Mouse (Mus musculus) thymus, postnatal 0 days (tissue): ENCODE measurements around the gene Sphk1. TPM values are rescaled to one million over a fixed set of nuclear protein-coding genes. Genes with fewer than 3 reads are reported as not detected.
"Not testable (repeated sequence)": the region's sequence is repeated elsewhere in the genome, so short reads cannot be mapped to it uniquely, and the experiment has no call there.

Experiments used
- DNase-seq: peaks from one replicate; pipeline ENCODE4 v3.0.0-alpha.2; 2015; ENCODE audit warnings: low spot score
- polyA plus RNA-seq: library from polyadenylated mRNA; unstranded; fragments of >200 nt; fragmentation: Nextera tagmentation; extraction: Ambion mirVana; gene quantifications from 2 replicates; pipeline ENCODE4 v1.2.1, GENCODE M21; 2015

Sphk1 gene
- polyA plus RNA-seq: 13.7 and 14.8 TPM in 2 replicates

- no peak for DNase-seq
Observed at GRCm38 (mm10) chr11:116530187-116531147, at the start of gene Sphk1. Sphk1 (plus strand) TSS chr11:116530925.

GRCm38 (mm10) chr11:116480975-116481374 is 49.8 kb upstream of the Sphk1 start:
- DNase-seq: no peak

- no peak for DNase-seq
Observed at GRCm38 (mm10) chr11:116481776-116482175, 48.9 kb upstream of the Sphk1 start.

- no peak for DNase-seq
Observed at GRCm38 (mm10) chr11:116484261-116484660, 46.5 kb upstream of the Sphk1 start.

- DNase-seq: no peak
Observed at GRCm38 (mm10) chr11:116488207-116488606, 42.5 kb upstream of the Sphk1 start.

- DNase-seq: peak; percentile 33
Observed at GRCm38 (mm10) chr11:116488693-116489375, 41.9 kb upstream of the Sphk1 start.

GRCm38 (mm10) chr11:116489771-116490231 is 40.9 kb upstream of the Sphk1 start:
- peak; percentile 39 for DNase-seq

- peak; percentile 89 for DNase-seq
Observed at GRCm38 (mm10) chr11:116490232-116491107, 40.3 kb upstream of the Sphk1 start.

GRCm38 (mm10) chr11:116491338-116491737 is 39.4 kb upstream of the Sphk1 start:
- DNase-seq: no peak

GRCm38 (mm10) chr11:116492507-116492906 is 38.2 kb upstream of the Sphk1 start:
- not testable (repeated sequence) for DNase-seq

- no peak for DNase-seq
Observed at GRCm38 (mm10) chr11:116493191-116493590, 37.5 kb upstream of the Sphk1 start.

- DNase-seq: peak; percentile 67
Observed at GRCm38 (mm10) chr11:116493795-116494252, 36.9 kb upstream of the Sphk1 start, which contains the start of gene Prpsap1. Prpsap1 (minus strand) TSS chr11:116494202.

GRCm38 (mm10) chr11:116494474-116495174 is 36.1 kb upstream of the Sphk1 start:
- DNase-seq: no peak

- DNase-seq: no peak
Observed at GRCm38 (mm10) chr11:116497313-116497712, 33.4 kb upstream of the Sphk1 start.

GRCm38 (mm10) chr11:116498596-116498995 is 32.1 kb upstream of the Sphk1 start:
- DNase-seq: no peak

- no peak for DNase-seq
Observed at GRCm38 (mm10) chr11:116499018-116499417, 31.7 kb upstream of the Sphk1 start.

GRCm38 (mm10) chr11:116501005-116501746 is 29.5 kb upstream of the Sphk1 start:
- peak; percentile 30 for DNase-seq

- no peak for DNase-seq
Observed at GRCm38 (mm10) chr11:116504516-116504915, 26.2 kb upstream of the Sphk1 start.

GRCm38 (mm10) chr11:116505573-116505972 is 25.2 kb upstream of the Sphk1 start:
- DNase-seq: no peak
